Mouse (Mus musculus) heart, embryonic 10.5 days (tissue): ENCODE measurements around the gene Ccdc186. TPM values are rescaled to one million over a fixed set of nuclear protein-coding genes. Genes with fewer than 3 reads are reported as not detected.
"Not testable (repeated sequence)": the region's sequence is repeated elsewhere in the genome, so short reads cannot be mapped to it uniquely, and the experiment has no call there.

Source experiments
- DNase-seq: peaks from one replicate; pipeline ENCODE4 v3.0.0-alpha.2; 2017; ENCODE audit warnings: low spot score
- H3K27ac ChIP-seq: fragments of 300-500 bp; sonication (generic); 2 replicates; pipeline ENCODE4 v1.5.1; 2016; ENCODE audit warnings: mild to moderate bottlenecking
- H3K27me3 ChIP-seq: fragments of 300-500 bp; sonication (generic); 2 replicates; pipeline ENCODE4 v1.6.1; 2016; ENCODE audit warnings: mild to moderate bottlenecking; ENCODE audit not compliant: poor library complexity, insufficient read depth, severe bottlenecking
- H3K36me3 ChIP-seq: fragments of 300-500 bp; sonication (generic); 2 replicates; pipeline ENCODE4 v1.6.1; 2016; ENCODE audit warnings: mild to moderate bottlenecking, moderate library complexity
- H3K4me1 ChIP-seq: fragments of 300-500 bp; sonication (generic); 2 replicates; pipeline ENCODE4 v1.6.1; 2016; ENCODE audit warnings: mild to moderate bottlenecking
- H3K4me3 ChIP-seq: fragments of 300-500 bp; sonication (generic); 2 replicates; pipeline ENCODE4 v1.5.1; 2016; ENCODE audit warnings: mild to moderate bottlenecking, moderate library complexity
- H3K9me3 ChIP-seq: fragments of 300-500 bp; sonication (generic); 2 replicates; pipeline ENCODE4 v1.6.1; 2016; ENCODE audit warnings: mild to moderate bottlenecking, moderate library complexity
- WGBS: fragments of 180-500 bp; shearing (Covaris S2); methylation state at CpG from one replicate; pipeline ENCODE4 v1.1.7; 2016; 5-methylcytosine and 5-hydroxymethylcytosine counted together
- polyA plus RNA-seq: library from polyadenylated mRNA; unstranded; fragments of >200 nt; fragmentation: Nextera tagmentation; extraction: Ambion mirVana; gene quantifications from 2 replicates; pipeline ENCODE4 v1.2.1, GENCODE M21; 2016

Ccdc186 gene
- polyA plus RNA-seq, 1 experiment from 2014 or later = 14.7 TPM

GRCm38 (mm10) chr19:56761727-56762126, 60.3 kb downstream of the Ccdc186 start:
- peaks cover 2% of the 10 kb centered on the region; the same call in 1 of the 2 replicates for H3K27me3 ChIP-seq
- 82% methylated on average over 2 of the region's 2 CpGs for WGBS
- H3K4me3 ChIP-seq = no peak overlapping the region
- no peaks in the 10 kb centered on the region for H3K9me3 ChIP-seq
- DNase-seq = no peak
- no peak overlapping the region for H3K27ac ChIP-seq
- H3K4me1 ChIP-seq = peaks cover 8% of the 10 kb centered on the region; the same call in 1 of the 2 replicates
- H3K36me3 ChIP-seq = no peaks in the 10 kb centered on the region

- no peak for DNase-seq
- 78% methylated on average over 5 of the region's 5 CpGs for WGBS
These were observed 60.9 kb downstream of the Ccdc186 start for GRCm38 (mm10) chr19:56761096-56761495.

GRCm38 (mm10) chr19:56760306-56760940, 61.6 kb downstream of the Ccdc186 start:
- 78% methylated on average over 8 of the region's 8 CpGs for WGBS
- no peak for DNase-seq
- no peak overlapping the region for H3K4me3 ChIP-seq
- H3K27me3 ChIP-seq = peaks cover 2% of the 10 kb centered on the region; the same call in 1 of the 2 replicates
- peaks cover 16% of the 10 kb centered on the region; the same call in 1 of the 2 replicates for H3K4me1 ChIP-seq
- H3K36me3 ChIP-seq = no peaks in the 10 kb centered on the region
- no peak overlapping the region for H3K27ac ChIP-seq
- no peaks in the 10 kb centered on the region for H3K9me3 ChIP-seq

More at GRCm38 (mm10) chr19:56761096-56761495, 60.9 kb downstream of the Ccdc186 start:
- Histone ChIP-seq H3K4me3 (no peak overlapping the region), H3K4me1 (peaks cover 14% of the 10 kb centered on the region; the same call in 1 of the 2 replicates), H3K27ac (no peak overlapping the region), H3K36me3 (no peaks in the 10 kb centered on the region), H3K9me3 (no peaks in the 10 kb centered on the region), H3K27me3 (peaks cover 2% of the 10 kb centered on the region; the same call in 1 of the 2 replicates)

GRCm38 (mm10) chr19:56759740-56760139, 62.2 kb downstream of the Ccdc186 start:
- no peaks in the 10 kb centered on the region for H3K36me3 ChIP-seq

GRCm38 (mm10) chr19:56758311-56758710, 63.7 kb downstream of the Ccdc186 start:
- Histone ChIP-seq H3K27me3 (no peaks in the 10 kb centered on the region), H3K36me3 (no peaks in the 10 kb centered on the region), H3K4me3 (no peak overlapping the region), H3K27ac (no peak overlapping the region), H3K9me3 (no peaks in the 10 kb centered on the region), H3K4me1 (peaks cover 13% of the 10 kb centered on the region; the same call in 1 of the 2 replicates)
- no peak for DNase-seq
- whole genome bisulfite sequencing = 88% methylated on average over 2 of the region's 2 CpGs

More at GRCm38 (mm10) chr19:56759740-56760139, 62.2 kb downstream of the Ccdc186 start:
- Histone ChIP-seq H3K4me3 (no peak overlapping the region), H3K4me1 (peaks cover 13% of the 10 kb centered on the region; the same call in 1 of the 2 replicates), H3K27me3 (peaks cover 2% of the 10 kb centered on the region; the same call in 1 of the 2 replicates), H3K27ac (no peak overlapping the region), H3K9me3 (no peaks in the 10 kb centered on the region)
- WGBS = 61% methylated on average over 4 of the region's 4 CpGs
- DNase-seq = no peak

GRCm38 (mm10) chr19:56756412-56756811, 65.6 kb downstream of the Ccdc186 start:
- Histone ChIP-seq H3K4me3 (no peak overlapping the region), H3K27me3 (no peaks in the 10 kb centered on the region), H3K27ac (peak overlapping the region; percentile 19; the same call in 1 of the 2 replicates), H3K4me1 (peaks cover 13% of the 10 kb centered on the region; the same call in 1 of the 2 replicates), H3K9me3 (no peaks in the 10 kb centered on the region), H3K36me3 (no peaks in the 10 kb centered on the region)
- DNase-seq = no peak
- WGBS = 82% methylated on average over 10 of the region's 10 CpGs

GRCm38 (mm10) chr19:56754456-56754855, 67.5 kb downstream of the Ccdc186 start:
- H3K27me3 ChIP-seq, H3K36me3 ChIP-seq, H3K4me3 ChIP-seq, DNase-seq, H3K27ac ChIP-seq, H3K9me3 ChIP-seq: not testable (repeated sequence)
- 91% methylated on average over 2 of the region's 2 CpGs for WGBS
- H3K4me1 ChIP-seq = peaks cover 18% of the 10 kb centered on the region; the same call in 1 of the 2 replicates

GRCm38 (mm10) chr19:56750709-56751108, 71.3 kb downstream of the Ccdc186 start:
- Histone ChIP-seq H3K4me3 (no peak overlapping the region), H3K27me3 (peaks cover 4% of the 10 kb centered on the region; the same call in 1 of the 2 replicates), H3K36me3 (no peaks in the 10 kb centered on the region), H3K4me1 (peaks cover 28% of the 10 kb centered on the region), H3K9me3 (no peaks in the 10 kb centered on the region), H3K27ac (no peak overlapping the region)
- 47% methylated on average over 4 of the region's 4 CpGs for WGBS
- no peak for DNase-seq

GRCm38 (mm10) chr19:56749343-56749742, 72.6 kb downstream of the Ccdc186 start:
- H3K9me3 ChIP-seq = no peaks in the 10 kb centered on the region
- 56% methylated on average over 3 of the region's 3 CpGs for WGBS
- no peaks in the 10 kb centered on the region for H3K36me3 ChIP-seq
- H3K27ac ChIP-seq = no peak overlapping the region
- no peak overlapping the region for H3K4me3 ChIP-seq
- peaks cover 4% of the 10 kb centered on the region; the same call in 1 of the 2 replicates for H3K27me3 ChIP-seq
- no peak for DNase-seq
- peaks cover 38% of the 10 kb centered on the region for H3K4me1 ChIP-seq

GRCm38 (mm10) chr19:56747878-56748277, 74.1 kb downstream of the Ccdc186 start:
- 67% methylated on average over 10 of the region's 10 CpGs for WGBS
- no peaks in the 10 kb centered on the region for H3K36me3 ChIP-seq
- peaks cover 44% of the 10 kb centered on the region for H3K4me1 ChIP-seq
- no peak overlapping the region for H3K4me3 ChIP-seq
- peaks cover 4% of the 10 kb centered on the region; the same call in 1 of the 2 replicates for H3K27me3 ChIP-seq
- no peak for DNase-seq
- no peak overlapping the region for H3K27ac ChIP-seq
- no peaks in the 10 kb centered on the region for H3K9me3 ChIP-seq

- 54% methylated on average over 9 of the region's 9 CpGs for WGBS
- no peak for DNase-seq
These were observed 75.4 kb downstream of the Ccdc186 start for GRCm38 (mm10) chr19:56746618-56747017.

GRCm38 (mm10) chr19:56745528-56745927, 76.5 kb downstream of the Ccdc186 start:
- Histone ChIP-seq H3K27me3 (peaks cover 5% of the 10 kb centered on the region; the same call in 1 of the 2 replicates), H3K36me3 (no peaks in the 10 kb centered on the region), H3K4me3 (no peak overlapping the region), H3K4me1 (peaks cover 49% of the 10 kb centered on the region), H3K27ac (no peak overlapping the region), H3K9me3 (no peaks in the 10 kb centered on the region)
- no peak for DNase-seq
- WGBS = 64% methylated on average over 6 of the region's 6 CpGs

More at GRCm38 (mm10) chr19:56746618-56747017, 75.4 kb downstream of the Ccdc186 start:
- Histone ChIP-seq H3K27ac (no peak overlapping the region), H3K4me1 (peaks cover 53% of the 10 kb centered on the region), H3K36me3 (no peaks in the 10 kb centered on the region), H3K4me3 (no peak overlapping the region), H3K27me3 (peaks cover 4% of the 10 kb centered on the region; the same call in 1 of the 2 replicates), H3K9me3 (no peaks in the 10 kb centered on the region)

- 0 out of 2 replicates have a peak overlapping the region, but pooled peaks have one; percentile 6 for H3K27ac ChIP-seq
- no peaks in the 10 kb centered on the region for H3K36me3 ChIP-seq
- peaks cover 5% of the 10 kb centered on the region; the same call in 1 of the 2 replicates for H3K27me3 ChIP-seq
- H3K4me1 ChIP-seq = peaks cover 49% of the 10 kb centered on the region
- 64% methylated on average over 7 of the region's 7 CpGs for WGBS
- no peak for DNase-seq
- H3K4me3 ChIP-seq = no peak overlapping the region
- no peaks in the 10 kb centered on the region for H3K9me3 ChIP-seq
These were observed 76.9 kb downstream of the Ccdc186 start for GRCm38 (mm10) chr19:56745061-56745460.
